Mouse (Mus musculus) myocyte (in vitro differentiated cells): Measurements from ENCODE around the gene Dnajc16.

Experiments
- POLR2A ChIP-seq: IDR thresholded peaks from one replicate; pipeline ENCODE4 v1.6.1; 2011; ENCODE audit warnings: low read depth, mild to moderate bottlenecking, control low read depth, moderate library complexity; ENCODE audit not compliant: insufficient read length
- TCF12 ChIP-seq: IDR thresholded peaks from one replicate; pipeline ENCODE4 v1.6.1; 2011; ENCODE audit warnings: mild to moderate bottlenecking, control low read depth; ENCODE audit not compliant: poor library complexity, insufficient read depth, severe bottlenecking

DNA sequence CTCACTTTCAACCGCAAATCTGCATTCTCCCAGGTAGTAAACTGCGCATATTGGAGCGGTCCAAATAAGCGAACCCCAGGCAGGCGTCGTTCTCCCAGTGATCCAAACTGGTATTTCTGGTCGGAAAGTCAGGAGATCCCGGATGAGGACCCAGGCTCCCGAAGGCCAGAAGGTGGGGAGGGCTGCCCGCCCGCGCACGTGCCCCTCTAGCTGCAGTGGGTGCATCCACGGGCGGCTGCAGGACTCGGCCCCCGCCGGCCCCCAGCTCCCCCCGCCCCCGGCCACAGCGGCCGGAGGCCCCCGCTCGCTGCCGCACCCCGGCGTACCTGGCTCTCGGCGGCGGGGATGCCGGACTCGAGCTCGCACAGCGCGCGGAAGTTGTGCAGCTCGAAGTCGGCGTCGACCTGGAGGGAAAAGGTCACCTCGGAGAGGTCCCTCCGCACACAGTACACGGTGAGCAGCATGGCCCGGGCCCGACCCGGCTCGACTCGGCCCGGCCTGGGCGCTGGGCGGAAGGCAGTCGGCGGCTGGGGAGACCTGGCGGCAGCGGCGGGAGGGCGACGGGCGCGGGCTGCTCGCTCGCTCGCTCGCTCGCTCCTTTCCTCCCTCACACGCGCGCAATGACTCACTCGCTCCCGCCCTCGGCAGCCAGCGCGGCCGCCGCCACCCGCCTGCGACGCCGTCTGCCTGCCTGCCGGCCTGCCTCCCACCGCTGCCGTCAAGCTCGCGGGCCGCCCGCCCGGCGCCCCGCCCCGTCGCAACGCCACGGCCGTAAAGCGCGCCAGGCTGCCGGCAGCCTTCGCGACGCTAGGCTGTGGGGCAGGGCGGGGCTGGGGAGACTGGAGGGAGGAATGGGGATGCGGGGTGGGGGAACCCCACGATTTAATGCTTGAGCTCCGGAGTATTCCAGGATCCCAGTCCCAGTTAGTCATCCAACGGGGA lies 67.7 kb downstream of the Dnajc16 start, which contains the start of gene Ddi2:
- peak; percentile 87 for TF ChIP-seq POLR2A
- TF ChIP-seq TCF12 = no peak
